Mouse (Mus musculus) left cerebral cortex, adult 11 months (tissue): ENCODE measurements around the gene Babam2.

Experiments used
- DNase-seq: peaks from one replicate; pipeline ENCODE4 v3.0.0; 2022; ENCODE audit warnings: low spot score

Babam2 gene

GRCm38 (mm10) chr5:32077139-32077538 is 379.7 kb downstream of the Babam2 start:
- no peak for DNase-seq

- no peak for DNase-seq
Observed at GRCm38 (mm10) chr5:32078986-32079385, 381.5 kb downstream of the Babam2 start.

GRCm38 (mm10) chr5:32080490-32081219 is 383.2 kb downstream of the Babam2 start:
- DNase-seq: no peak

GRCm38 (mm10) chr5:32084401-32084804 is 386.9 kb downstream of the Babam2 start:
- no peak for DNase-seq

- no peak for DNase-seq
Observed at GRCm38 (mm10) chr5:32085566-32085965, 388.1 kb downstream of the Babam2 start.

GRCm38 (mm10) chr5:32085971-32086370 is 388.5 kb downstream of the Babam2 start:
- no peak for DNase-seq

GRCm38 (mm10) chr5:32086526-32087090 is 389.1 kb downstream of the Babam2 start:
- no peak for DNase-seq

GRCm38 (mm10) chr5:32089481-32089880 is 392.0 kb downstream of the Babam2 start:
- no peak for DNase-seq

GRCm38 (mm10) chr5:32092281-32092680 is 394.8 kb downstream of the Babam2 start:
- no peak for DNase-seq

GRCm38 (mm10) chr5:32098691-32099090 is 401.2 kb downstream of the Babam2 start:
- no peak for DNase-seq

GRCm38 (mm10) chr5:32102484-32102883 is 405.0 kb downstream of the Babam2 start:
- no peak for DNase-seq

- no peak for DNase-seq
Observed at GRCm38 (mm10) chr5:32102971-32103431, 405.5 kb downstream of the Babam2 start.

- DNase-seq: no peak
Observed at GRCm38 (mm10) chr5:32103545-32103944, 406.1 kb downstream of the Babam2 start.

- DNase-seq: no peak
Observed at GRCm38 (mm10) chr5:32104119-32104990, 406.9 kb downstream of the Babam2 start.

- no peak for DNase-seq
Observed at GRCm38 (mm10) chr5:32106473-32107140, 409.1 kb downstream of the Babam2 start.

GRCm38 (mm10) chr5:32110651-32111050 is 413.2 kb downstream of the Babam2 start:
- no peak for DNase-seq

- no peak for DNase-seq
Observed at GRCm38 (mm10) chr5:32112206-32112916, 414.9 kb downstream of the Babam2 start.

GRCm38 (mm10) chr5:32120901-32121376 is 423.5 kb downstream of the Babam2 start:
- DNase-seq: no peak

GRCm38 (mm10) chr5:32121936-32122335 is 424.5 kb downstream of the Babam2 start:
- no peak for DNase-seq

- DNase-seq: no peak
Observed at GRCm38 (mm10) chr5:32122363-32122762, 424.9 kb downstream of the Babam2 start.

- no peak for DNase-seq
Observed at GRCm38 (mm10) chr5:32124957-32125356, 427.5 kb downstream of the Babam2 start.
